Mouse (Mus musculus): ENCODE measurements around the gene Spryd4. TPM values are rescaled to one million over a fixed set of nuclear protein-coding genes. Genes with fewer than 3 reads are reported as not detected.
"Not testable (repeated sequence)": the region's sequence is repeated elsewhere in the genome, so short reads cannot be mapped to it uniquely, and the experiment has no call there.

Gene Spryd4
- polyA plus RNA-seq, 1 experiment from 2014 or later = 41.4 TPM

- H3K4me2 ChIP-seq = peak overlapping the region; percentile 85
- no peaks in the 10 kb centered on the region for H3K27me3 ChIP-seq (ENCODE audit: control insufficient read depth, insufficient read depth, low read length)
- no peaks in the 10 kb centered on the region for H3K9me3 ChIP-seq (replicated peaks; ENCODE audit: control insufficient read depth, low read length)
- no peak for ATAC-seq (replicated peaks; ENCODE audit: insufficient number of reproducible peaks, low FRiP score, low TSS enrichment)
- peak overlapping the region; percentile 75 for H3K9ac ChIP-seq (ENCODE audit: low read depth, low read length)
- WGBS (ENCODE audit: insufficient replicate concordance) = 10% methylated on average over 3 of the region's 3 CpGs
- peak overlapping the region; percentile 91 for H3K27ac ChIP-seq (ENCODE audit: low read depth, low read length)
- H3K36me3 ChIP-seq (ENCODE audit: control insufficient read depth, insufficient read depth, low read length) = no peaks in the 10 kb centered on the region
- H3K4me3 ChIP-seq (ENCODE audit: low read depth, low read length) = peak overlapping the region; percentile 69
- H3K4me1 ChIP-seq (ENCODE audit: control insufficient read depth, insufficient read depth, low read length) = peaks cover 18% of the 10 kb centered on the region
Observed at GRCm38 (mm10) chr10:128175302-128175701, 36.3 kb downstream of the Spryd4 start.

DNA sequence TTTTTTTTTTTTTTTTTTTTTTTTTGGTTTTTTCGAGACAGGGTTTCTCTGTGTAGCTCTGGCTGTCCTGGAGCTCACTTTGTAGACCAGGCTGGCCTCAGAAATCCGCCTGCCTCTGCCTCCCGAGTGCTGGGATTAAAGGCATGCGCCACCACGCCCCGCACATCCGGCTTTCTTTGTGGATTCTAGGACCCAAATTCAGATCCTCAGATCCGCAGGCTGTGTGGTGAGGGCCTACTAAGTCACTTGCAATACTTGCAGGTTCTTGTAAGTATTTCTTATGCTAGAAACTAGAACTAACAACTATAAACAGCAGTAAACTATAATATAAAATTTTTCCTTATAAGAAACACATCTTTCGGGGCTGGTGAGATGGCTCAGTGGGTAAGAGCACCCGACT lies 40.3 kb downstream of the Spryd4 start:
- peaks cover 16% of the 10 kb centered on the region for H3K4me1 ChIP-seq (ENCODE audit: control insufficient read depth, insufficient read depth, low read length)
- not testable (repeated sequence) for H3K9me3 ChIP-seq (replicated peaks; ENCODE audit: control insufficient read depth, low read length); H3K9ac ChIP-seq (ENCODE audit: low read depth, low read length); H3K27me3 ChIP-seq (ENCODE audit: control insufficient read depth, insufficient read depth, low read length); H3K27ac ChIP-seq (ENCODE audit: low read depth, low read length); H3K4me2 ChIP-seq; H3K36me3 ChIP-seq (ENCODE audit: control insufficient read depth, insufficient read depth, low read length); H3K4me3 ChIP-seq (ENCODE audit: low read depth, low read length); ATAC-seq (replicated peaks; ENCODE audit: insufficient number of reproducible peaks, low FRiP score, low TSS enrichment)
- WGBS (ENCODE audit: insufficient replicate concordance) = 92% methylated on average over 10 of the region's 10 CpGs

GRCm38 (mm10) chr10:128167091-128167490 lies 44.5 kb downstream of the Spryd4 start:
- Histone ChIP-seq H3K9me3 (replicated peaks; ENCODE audit: control insufficient read depth, low read length) (no peaks in the 10 kb centered on the region), H3K27me3 (ENCODE audit: control insufficient read depth, insufficient read depth, low read length) (no peaks in the 10 kb centered on the region), H3K4me2 (no peak overlapping the region), H3K27ac (ENCODE audit: low read depth, low read length) (no peak overlapping the region), H3K4me1 (ENCODE audit: control insufficient read depth, insufficient read depth, low read length) (0 out of 2 replicates have a peak, but pooled peaks cover 3% of the 10 kb centered on the region), H3K9ac (ENCODE audit: low read depth, low read length) (no peak overlapping the region), H3K4me3 (ENCODE audit: low read depth, low read length) (no peak overlapping the region), H3K36me3 (ENCODE audit: control insufficient read depth, insufficient read depth, low read length) (0 out of 2 replicates have a peak, but pooled peaks cover 2% of the 10 kb centered on the region)
- 36% methylated on average over 6 of the region's 6 CpGs for WGBS (ENCODE audit: insufficient replicate concordance)
- no peak; the same call in 1 of the 2 replicates for ATAC-seq (replicated peaks; ENCODE audit: insufficient number of reproducible peaks, low FRiP score, low TSS enrichment)

- H3K36me3 ChIP-seq (ENCODE audit: control insufficient read depth, insufficient read depth, low read length); H3K4me3 ChIP-seq (ENCODE audit: low read depth, low read length); H3K27me3 ChIP-seq (ENCODE audit: control insufficient read depth, insufficient read depth, low read length); H3K9ac ChIP-seq (ENCODE audit: low read depth, low read length); H3K4me2 ChIP-seq; H3K9me3 ChIP-seq (replicated peaks; ENCODE audit: control insufficient read depth, low read length); H3K27ac ChIP-seq (ENCODE audit: low read depth, low read length); H3K4me1 ChIP-seq (ENCODE audit: control insufficient read depth, insufficient read depth, low read length); ATAC-seq (replicated peaks; ENCODE audit: insufficient number of reproducible peaks, low FRiP score, low TSS enrichment): not testable (repeated sequence)
- 72% methylated on average over 2 of the region's 3 CpGs for WGBS (ENCODE audit: insufficient replicate concordance)
Observed at GRCm38 (mm10) chr10:128165726-128166125, 45.9 kb downstream of the Spryd4 start.

Other genes with a start within 250 kb of the Spryd4 start
- not detected in 2 replicates for gene Hsd17b6, start 204.2 kb downstream of the Spryd4 start, polyA plus RNA-seq (2014; fragmentation: Nextera tagmentation; extraction: Ambion mirVana)
- 56.0 and 61.4 TPM in 2 replicates for gene Prim1, start 196.6 kb downstream of the Spryd4 start, polyA plus RNA-seq (2014; fragmentation: Nextera tagmentation; extraction: Ambion mirVana)
- gene Naca, start 176.2 kb downstream of the Spryd4 start, polyA plus RNA-seq (2014; fragmentation: Nextera tagmentation; extraction: Ambion mirVana) = 678 and 713 TPM in 2 replicates
- 354 and 377 TPM in 2 replicates for gene Ptges3, start 152.9 kb downstream of the Spryd4 start, polyA plus RNA-seq (2014; fragmentation: Nextera tagmentation; extraction: Ambion mirVana)
- 4,523 and 4,948 TPM in 2 replicates for gene Atp5b, start 128.5 kb downstream of the Spryd4 start, polyA plus RNA-seq (2014; fragmentation: Nextera tagmentation; extraction: Ambion mirVana)
- gene Baz2a, start 120.2 kb downstream of the Spryd4 start, polyA plus RNA-seq (2014; fragmentation: Nextera tagmentation; extraction: Ambion mirVana) = 10.9 and 21.7 TPM in 2 replicates
- 36.1 and 38.5 TPM in 2 replicates for gene Rbms2, start 31.5 kb downstream of the Spryd4 start, polyA plus RNA-seq (2014; fragmentation: Nextera tagmentation; extraction: Ambion mirVana)
- gene Gls2, start 17.4 kb downstream of the Spryd4 start, polyA plus RNA-seq (2014; fragmentation: Nextera tagmentation; extraction: Ambion mirVana) = 0.89 and 1.3 TPM in 2 replicates
- gene Mip, start 14.0 kb upstream of the Spryd4 start, polyA plus RNA-seq (2014; fragmentation: Nextera tagmentation; extraction: Ambion mirVana) = not detected in 2 replicates
- gene Timeless, start 20.3 kb upstream of the Spryd4 start, polyA plus RNA-seq (2014; fragmentation: Nextera tagmentation; extraction: Ambion mirVana) = 33.1 and 34.2 TPM in 2 replicates
- gene Apon, start 42.3 kb upstream of the Spryd4 start, polyA plus RNA-seq (2014; fragmentation: Nextera tagmentation; extraction: Ambion mirVana) = 0.24 TPM in 1 of 2 replicates, not detected in the other
- gene Apof, start 56.9 kb upstream of the Spryd4 start, polyA plus RNA-seq (2014; fragmentation: Nextera tagmentation; extraction: Ambion mirVana) = 0.49 TPM in 1 of 2 replicates, not detected in the other
- gene Stat2, start 58.8 kb upstream of the Spryd4 start, polyA plus RNA-seq (2014; fragmentation: Nextera tagmentation; extraction: Ambion mirVana) = 8.6 and 11.0 TPM in 2 replicates
- 0.86 and 0.89 TPM in 2 replicates for gene Il23a, start 86.9 kb upstream of the Spryd4 start, polyA plus RNA-seq (2014; fragmentation: Nextera tagmentation; extraction: Ambion mirVana)
- 25.9 and 27.7 TPM in 2 replicates for gene Pan2, start 91.5 kb upstream of the Spryd4 start, polyA plus RNA-seq (2014; fragmentation: Nextera tagmentation; extraction: Ambion mirVana)
- gene Cnpy2, start 110.7 kb upstream of the Spryd4 start, polyA plus RNA-seq (2014; fragmentation: Nextera tagmentation; extraction: Ambion mirVana) = 206 and 224 TPM in 2 replicates
- 424 and 466 TPM in 2 replicates for gene Cs, start 125.9 kb upstream of the Spryd4 start, polyA plus RNA-seq (2014; fragmentation: Nextera tagmentation; extraction: Ambion mirVana)
- 12.6 and 14.0 TPM in 2 replicates for gene Coq10a, start 157.2 kb upstream of the Spryd4 start, polyA plus RNA-seq (2014; fragmentation: Nextera tagmentation; extraction: Ambion mirVana)
- 9.3 and 11.7 TPM in 2 replicates for gene Ankrd52, start 165.3 kb upstream of the Spryd4 start, polyA plus RNA-seq (2014; fragmentation: Nextera tagmentation; extraction: Ambion mirVana)
- gene Slc39a5, start 189.4 kb upstream of the Spryd4 start, polyA plus RNA-seq (2014; fragmentation: Nextera tagmentation; extraction: Ambion mirVana) = 0.52 TPM in 1 of 2 replicates, not detected in the other
- gene Nabp2, start 199.7 kb upstream of the Spryd4 start, polyA plus RNA-seq (2014; fragmentation: Nextera tagmentation; extraction: Ambion mirVana) = 61.6 and 70.8 TPM in 2 replicates
- gene Rnf41, start 199.8 kb upstream of the Spryd4 start, polyA plus RNA-seq (2014; fragmentation: Nextera tagmentation; extraction: Ambion mirVana) = 24.5 and 24.8 TPM in 2 replicates
- gene Smarcc2, start 247.4 kb upstream of the Spryd4 start, polyA plus RNA-seq (2014; fragmentation: Nextera tagmentation; extraction: Ambion mirVana) = 70.8 and 82.8 TPM in 2 replicates